Mouse (Mus musculus): ENCODE data around the gene Coa6.

Gene Coa6

GRCm38 (mm10) chr8:126460274-126460673 is 38.0 kb downstream of the Coa6 start:
- in situ Hi-C loops (cut with MboI, MseI): loop anchor here in 1 of 2 experiments (25.0 kb wide), 1 partner anchor 1952 kb away; no protein-coding TSS in a partner anchor

- in situ Hi-C loops (cut with MboI, MseI): loop anchor here in 1 of 2 experiments (25.0 kb wide), 1 partner anchor 1951 kb away; no protein-coding TSS in a partner anchor
Measured at GRCm38 (mm10) chr8:126461735-126462134, 39.4 kb downstream of the Coa6 start.

GRCm38 (mm10) chr8:126464071-126464470 is 41.8 kb downstream of the Coa6 start:
- in situ Hi-C loops (cut with MboI, MseI): loop anchor here in 1 of 2 experiments (25.0 kb wide), 1 partner anchor 1948 kb away; no protein-coding TSS in a partner anchor

- in situ Hi-C loops (cut with MboI, MseI): loop anchor here in 1 of 2 experiments (25.0 kb wide), 1 partner anchor 1938 kb away; no protein-coding TSS in a partner anchor
Measured at GRCm38 (mm10) chr8:126473802-126474298, 51.5 kb downstream of the Coa6 start.

GRCm38 (mm10) chr8:126474299-126475187 is 52.2 kb downstream of the Coa6 start, which contains the start of gene Tarbp1:
Tarbp1 (minus strand) TSS chr8:126475065.
- in situ Hi-C loops (cut with MboI, MseI): loop anchor here in 1 of 2 experiments (5.0 to 25.0 kb wide), 2 partner anchors 52 to 1938 kb away; partner anchors contain the start of gene Coa6

Data from T-helper 17 cell (primary cell).